Mouse (Mus musculus): Measurements from ENCODE around the gene Ephb1. TPM values are rescaled to one million over a fixed set of nuclear protein-coding genes. Genes with fewer than 3 reads are reported as not detected.

Gene Ephb1
- polyA plus RNA-seq, 1 experiment: not detected

GRCm38 (mm10) chr9:101945814-101946213 is 408.7 kb downstream of the Ephb1 start:
- H3K4me1 ChIP-seq (ENCODE audit: control insufficient read depth, insufficient read depth, low read length): peaks cover 2% of the 10 kb centered on the region; the same call in 1 of the 2 replicates
- no peak for TF ChIP-seq POLR2A (IDR thresholded peaks at IDR 0.05; ENCODE audit: insufficient read depth, low read depth, low read length)
- no peak overlapping the region for H3K27ac ChIP-seq (ENCODE audit: insufficient read depth, low read depth, low read length)
- WGBS: 93% methylated on average over 4 of the region's 4 CpGs
- H3K4me3 ChIP-seq (ENCODE audit: insufficient read depth, low read depth, low read length): no peak overlapping the region

GRCm38 (mm10) chr9:101945326-101945725 is 409.2 kb downstream of the Ephb1 start:
- no peak for TF ChIP-seq CTCF (IDR thresholded peaks at IDR 0.05; ENCODE audit: insufficient read depth, low read depth, low read length)
- no peak for TF ChIP-seq POLR2A (IDR thresholded peaks at IDR 0.05; ENCODE audit: insufficient read depth, low read depth, low read length)

DNA sequence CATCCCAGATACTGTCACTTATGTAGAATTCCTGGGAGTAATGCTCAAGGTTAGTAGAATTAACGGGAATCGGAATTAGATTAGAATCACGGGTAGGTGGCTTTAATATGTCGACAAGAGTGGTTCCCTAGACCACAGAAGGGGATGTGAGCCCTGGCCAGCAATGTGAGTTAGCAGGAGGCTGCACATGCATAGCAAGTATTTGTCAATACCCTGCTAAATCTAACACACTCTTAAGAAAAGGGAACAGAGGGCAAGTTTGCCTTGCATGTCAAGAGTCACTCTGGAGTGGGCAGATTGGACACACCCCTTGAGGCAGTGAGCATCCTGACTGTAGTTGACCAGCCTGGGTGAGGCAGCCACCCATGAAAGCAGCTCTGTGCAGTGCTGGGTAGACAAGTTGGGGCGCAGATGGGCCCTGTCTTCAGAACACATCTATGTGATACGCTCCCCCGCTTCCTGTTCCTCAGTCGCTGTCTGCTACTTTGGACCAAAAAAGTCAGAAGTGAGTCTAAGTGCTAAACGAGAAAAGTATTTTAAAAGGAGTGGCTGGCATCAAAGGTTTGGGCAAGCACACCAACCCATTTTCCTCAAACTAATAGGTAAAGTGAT is 412.3 kb downstream of the Ephb1 start:
- H3K27ac ChIP-seq (ENCODE audit: insufficient read depth, low read depth, low read length): no peak overlapping the region
- H3K4me1 ChIP-seq (ENCODE audit: control insufficient read depth, insufficient read depth, low read length): peaks cover 2% of the 10 kb centered on the region; the same call in 1 of the 2 replicates
- WGBS: 92% methylated on average over 9 of the region's 9 CpGs
- TF ChIP-seq POLR2A (IDR thresholded peaks at IDR 0.05; ENCODE audit: insufficient read depth, low read depth, low read length) (no peak), CTCF (IDR thresholded peaks at IDR 0.05; ENCODE audit: insufficient read depth, low read depth, low read length) (no peak)
- no peak overlapping the region for H3K4me3 ChIP-seq (ENCODE audit: insufficient read depth, low read depth, low read length)

More at GRCm38 (mm10) chr9:101945326-101945725, 409.2 kb downstream of the Ephb1 start:
- Histone ChIP-seq H3K4me1 (ENCODE audit: control insufficient read depth, insufficient read depth, low read length) (peaks cover 2% of the 10 kb centered on the region; the same call in 1 of the 2 replicates), H3K4me3 (ENCODE audit: insufficient read depth, low read depth, low read length) (no peak overlapping the region), H3K27ac (ENCODE audit: insufficient read depth, low read depth, low read length) (no peak overlapping the region)
- 41% methylated on average over 7 of the region's 7 CpGs for WGBS

DNA sequence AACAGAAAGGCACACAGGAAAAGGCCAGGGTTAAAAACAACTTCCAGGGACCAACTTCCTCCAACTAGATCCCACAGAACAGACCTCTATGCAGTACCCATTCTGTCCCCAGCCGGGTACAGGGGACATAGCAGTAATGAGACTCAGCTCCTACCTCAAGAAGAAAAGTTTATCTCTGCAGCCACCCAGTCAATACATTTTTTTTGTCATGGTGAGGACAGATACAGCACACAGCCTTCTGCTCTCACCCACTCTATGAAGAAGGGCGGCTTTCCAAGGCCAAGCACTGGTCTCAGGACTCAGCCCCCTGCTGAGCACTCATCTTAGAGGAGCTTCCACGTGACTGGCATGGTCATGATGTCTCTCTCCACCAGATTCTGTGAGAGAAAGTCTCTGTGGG is 414.3 kb downstream of the Ephb1 start:
- H3K4me1 ChIP-seq (ENCODE audit: control insufficient read depth, insufficient read depth, low read length): no peaks in the 10 kb centered on the region
- 89% methylated on average over 3 of the region's 3 CpGs for WGBS
- H3K27ac ChIP-seq (ENCODE audit: insufficient read depth, low read depth, low read length): no peak overlapping the region
- H3K4me3 ChIP-seq (ENCODE audit: insufficient read depth, low read depth, low read length): no peak overlapping the region
- TF ChIP-seq POLR2A (IDR thresholded peaks at IDR 0.05; ENCODE audit: insufficient read depth, low read depth, low read length) (no peak), CTCF (IDR thresholded peaks at IDR 0.05; ENCODE audit: insufficient read depth, low read depth, low read length) (no peak)

GRCm38 (mm10) chr9:101939006-101939405 is 415.5 kb downstream of the Ephb1 start:
- Histone ChIP-seq H3K4me3 (ENCODE audit: insufficient read depth, low read depth, low read length) (no peak overlapping the region), H3K27ac (ENCODE audit: insufficient read depth, low read depth, low read length) (no peak overlapping the region), H3K4me1 (ENCODE audit: control insufficient read depth, insufficient read depth, low read length) (no peaks in the 10 kb centered on the region)
- TF ChIP-seq POLR2A (IDR thresholded peaks at IDR 0.05; ENCODE audit: insufficient read depth, low read depth, low read length): no peak
- no peak for TF ChIP-seq CTCF (IDR thresholded peaks at IDR 0.05; ENCODE audit: insufficient read depth, low read depth, low read length)
- WGBS: 62% methylated on average over 5 of the region's 5 CpGs

GRCm38 (mm10) chr9:101938066-101938465 is 416.4 kb downstream of the Ephb1 start:
- TF ChIP-seq CTCF (IDR thresholded peaks at IDR 0.05; ENCODE audit: insufficient read depth, low read depth, low read length) (no peak), POLR2A (IDR thresholded peaks at IDR 0.05; ENCODE audit: insufficient read depth, low read depth, low read length) (no peak)
- 91% methylated on average over 4 of the region's 4 CpGs for WGBS
- Histone ChIP-seq H3K27ac (ENCODE audit: insufficient read depth, low read depth, low read length) (no peak overlapping the region), H3K4me3 (ENCODE audit: insufficient read depth, low read depth, low read length) (no peak overlapping the region), H3K4me1 (ENCODE audit: control insufficient read depth, insufficient read depth, low read length) (no peaks in the 10 kb centered on the region)

- no peak overlapping the region for H3K27ac ChIP-seq (ENCODE audit: insufficient read depth, low read depth, low read length)
- TF ChIP-seq CTCF (IDR thresholded peaks at IDR 0.05; ENCODE audit: insufficient read depth, low read depth, low read length) (no peak), POLR2A (IDR thresholded peaks at IDR 0.05; ENCODE audit: insufficient read depth, low read depth, low read length) (no peak)
Measured at GRCm38 (mm10) chr9:101934887-101935286, 419.6 kb downstream of the Ephb1 start.

GRCm38 (mm10) chr9:101933946-101934573 is 420.4 kb downstream of the Ephb1 start:
- Histone ChIP-seq H3K27ac (ENCODE audit: insufficient read depth, low read depth, low read length) (no peak overlapping the region), H3K4me3 (ENCODE audit: insufficient read depth, low read depth, low read length) (no peak overlapping the region), H3K4me1 (ENCODE audit: control insufficient read depth, insufficient read depth, low read length) (no peaks in the 10 kb centered on the region)
- no peak for TF ChIP-seq POLR2A (IDR thresholded peaks at IDR 0.05; ENCODE audit: insufficient read depth, low read depth, low read length)
- TF ChIP-seq CTCF (IDR thresholded peaks at IDR 0.05; ENCODE audit: insufficient read depth, low read depth, low read length): no peak
- 79% methylated on average over 8 of the region's 8 CpGs for WGBS

More at GRCm38 (mm10) chr9:101934887-101935286, 419.6 kb downstream of the Ephb1 start:
- 89% methylated on average over 8 of the region's 8 CpGs for WGBS
- Histone ChIP-seq H3K4me3 (ENCODE audit: insufficient read depth, low read depth, low read length) (no peak overlapping the region), H3K4me1 (ENCODE audit: control insufficient read depth, insufficient read depth, low read length) (no peaks in the 10 kb centered on the region)

DNA sequence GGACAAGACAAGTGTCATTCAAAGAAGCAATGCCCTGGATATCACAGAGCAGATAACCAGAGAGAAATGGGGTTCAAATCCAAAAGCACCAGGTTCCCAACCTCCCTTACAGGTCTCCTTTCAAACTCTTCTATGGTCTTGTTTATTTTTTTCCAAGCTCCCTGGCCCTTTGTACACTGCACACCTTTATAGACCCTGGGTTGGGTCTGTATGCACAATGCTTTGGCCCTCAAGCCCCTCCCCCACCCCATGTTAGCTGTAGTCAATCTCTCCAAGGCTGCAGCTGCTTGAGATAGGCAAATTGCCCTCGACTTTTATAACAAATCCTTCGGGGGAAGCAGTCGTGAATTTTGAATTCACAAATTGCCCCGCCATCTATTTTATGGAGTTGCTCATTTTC is 429.7 kb downstream of the Ephb1 start:
- Histone ChIP-seq H3K4me1 (ENCODE audit: control insufficient read depth, insufficient read depth, low read length) (no peaks in the 10 kb centered on the region), H3K27ac (ENCODE audit: insufficient read depth, low read depth, low read length) (no peak overlapping the region), H3K4me3 (ENCODE audit: insufficient read depth, low read depth, low read length) (no peak overlapping the region)
- TF ChIP-seq CTCF (IDR thresholded peaks at IDR 0.05; ENCODE audit: insufficient read depth, low read depth, low read length): no peak
- TF ChIP-seq POLR2A (IDR thresholded peaks at IDR 0.05; ENCODE audit: insufficient read depth, low read depth, low read length): no peak
- WGBS: 78% methylated on average over 4 of the region's 4 CpGs

Data from olfactory bulb, adult 2 months (tissue).